Mouse (Mus musculus): ENCODE data around the gene Aplnr.

DNA sequence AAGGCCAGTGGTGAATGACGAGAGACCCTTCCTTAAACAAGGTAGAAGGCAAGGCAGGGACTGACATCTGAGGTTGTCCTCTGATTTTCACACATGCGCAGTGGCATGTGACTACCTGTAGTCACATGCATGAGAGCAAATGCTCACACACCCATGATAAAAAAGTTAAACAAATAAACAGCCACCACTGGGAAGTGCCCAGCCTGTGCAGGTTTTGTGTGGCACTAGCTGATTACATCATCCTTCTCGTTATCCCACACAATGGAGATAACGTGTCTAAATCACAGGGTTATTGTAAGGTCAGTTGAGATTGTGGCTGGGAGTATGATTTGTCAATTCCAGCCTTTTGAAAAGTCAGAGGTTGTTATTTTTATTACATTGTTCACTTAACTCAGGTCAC, 29.1 kb upstream of the Aplnr start:
- TF ChIP-seq CTCF (conservative IDR thresholded peaks at IDR 0.05; ENCODE audit: low read length): no peak
- no peak for TF ChIP-seq NANOG (IDR thresholded peaks at IDR 0.05; ENCODE audit: borderline replicate concordance, low read length)
